Mouse (Mus musculus) adrenal gland, adult 18-20 months (tissue): ENCODE data around the gene Plekhg5. TPM values are rescaled to one million over a fixed set of nuclear protein-coding genes. Genes with fewer than 3 reads are reported as not detected.

Source experiments
- DNase-seq, 2 experiments: peaks; one replicate each; pipeline ENCODE4 v3.0.0; 2021 to 2022; ENCODE audit warnings: low spot score in 2 of 2
- total RNA-seq, 2 experiments: library from RNA; stranded (reverse); gene quantifications; 1 replicate in 1 of 2; 2 replicates in 1 of 2; pipeline ENCODE4 v1.2.3; 2021

Gene Plekhg5
- total RNA-seq, 2 experiments from 2014 or later: 7.3 to 12.0 TPM

DNA sequence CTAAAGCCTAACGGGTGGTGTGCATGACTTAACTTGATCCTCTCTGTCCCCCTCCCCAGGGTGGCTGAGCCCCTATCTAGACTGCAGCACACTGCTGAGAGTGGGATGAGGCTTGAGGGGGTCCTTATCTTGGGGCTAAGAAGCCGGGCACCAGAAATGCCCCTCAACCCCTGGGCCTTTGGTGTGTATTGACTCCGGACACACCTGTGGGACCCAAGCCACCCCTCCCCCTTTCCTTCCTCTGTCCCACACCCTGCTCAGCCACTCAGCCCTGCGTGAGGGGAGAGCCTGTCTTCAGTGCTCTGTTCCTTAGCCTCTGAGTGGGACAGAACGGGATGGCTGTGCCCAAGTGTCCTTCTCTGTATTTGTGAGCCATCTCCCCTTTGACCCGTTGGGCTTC is 24.6 kb downstream of the Plekhg5 start:
- DNase-seq: no peak

GRCm38 (mm10) chr4:152097911-152098799 is 25.9 kb downstream of the Plekhg5 start:
- no peak for DNase-seq

DNA sequence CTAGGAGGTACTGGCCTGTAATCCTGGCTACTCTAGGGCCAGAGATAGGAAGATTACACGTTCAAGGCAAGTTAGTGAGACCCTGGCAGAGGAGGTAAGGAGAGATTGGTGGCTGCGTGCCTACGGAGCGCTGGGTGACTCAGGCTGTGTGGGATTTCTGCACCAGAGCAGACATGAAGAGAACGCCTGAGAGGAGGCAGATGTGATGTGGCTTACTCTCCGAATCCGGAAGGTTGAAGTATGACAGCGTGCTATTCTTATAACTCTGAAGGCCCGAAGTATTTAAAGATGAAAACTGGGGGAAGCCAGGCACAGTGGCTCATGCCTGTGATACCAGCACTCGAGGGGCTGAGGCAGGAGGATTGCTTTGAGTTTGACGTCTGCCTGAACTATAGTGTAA is 28.2 kb downstream of the Plekhg5 start:
- no peak for DNase-seq

DNA sequence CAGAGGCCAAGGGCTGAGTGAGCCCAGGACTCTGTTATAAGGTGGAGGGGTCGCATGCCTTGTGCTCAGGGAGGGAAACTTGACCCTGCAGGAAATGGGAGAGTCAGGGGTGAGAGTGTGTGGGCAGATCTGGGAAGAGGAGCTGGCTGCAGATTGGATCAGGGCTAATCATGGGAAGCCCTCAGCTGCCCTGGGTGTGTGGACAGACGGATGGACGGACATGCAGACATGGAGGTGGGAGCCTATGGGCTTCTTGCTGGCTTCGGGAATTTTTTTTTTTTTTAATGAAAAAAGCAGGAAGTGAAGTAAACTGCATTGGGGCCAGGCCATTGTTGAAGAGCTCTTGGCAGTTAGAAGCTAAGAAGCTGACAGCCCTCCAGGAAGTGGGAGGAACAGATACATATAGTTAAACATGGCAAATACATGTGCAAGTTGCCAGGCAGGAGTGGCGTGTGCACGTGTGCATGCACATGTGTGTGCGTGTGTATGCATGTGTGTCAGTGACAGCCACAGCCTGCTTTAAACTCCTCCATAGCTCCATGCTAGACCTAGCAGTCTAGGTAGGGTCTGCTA is 28.9 kb downstream of the Plekhg5 start:
- DNase-seq: no peak

DNA sequence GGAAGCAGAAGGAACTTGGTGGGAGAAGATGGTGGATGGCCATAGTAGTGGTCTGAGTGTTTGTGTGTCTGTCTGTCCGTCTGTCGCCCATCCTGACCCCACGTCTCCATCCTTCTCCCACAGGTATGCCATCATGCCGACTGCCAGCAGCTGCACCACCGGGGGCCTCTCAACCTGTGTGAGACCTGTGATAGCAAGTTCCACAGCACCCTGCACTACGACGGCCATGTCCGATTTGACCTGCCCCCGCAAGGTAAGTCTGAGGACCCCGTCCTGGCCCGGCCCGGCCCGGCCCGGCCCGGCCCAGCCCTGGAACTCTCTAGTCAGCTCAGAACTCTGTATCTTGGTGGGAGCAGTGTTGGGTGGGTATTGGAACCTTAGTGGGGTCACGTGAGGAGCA is 29.6 kb downstream of the Plekhg5 start:
- DNase-seq: no peak

- DNase-seq: peak; percentile 71 to 72
These were observed 30.7 kb downstream of the Plekhg5 start for GRCm38 (mm10) chr4:152103025-152103424.

DNA sequence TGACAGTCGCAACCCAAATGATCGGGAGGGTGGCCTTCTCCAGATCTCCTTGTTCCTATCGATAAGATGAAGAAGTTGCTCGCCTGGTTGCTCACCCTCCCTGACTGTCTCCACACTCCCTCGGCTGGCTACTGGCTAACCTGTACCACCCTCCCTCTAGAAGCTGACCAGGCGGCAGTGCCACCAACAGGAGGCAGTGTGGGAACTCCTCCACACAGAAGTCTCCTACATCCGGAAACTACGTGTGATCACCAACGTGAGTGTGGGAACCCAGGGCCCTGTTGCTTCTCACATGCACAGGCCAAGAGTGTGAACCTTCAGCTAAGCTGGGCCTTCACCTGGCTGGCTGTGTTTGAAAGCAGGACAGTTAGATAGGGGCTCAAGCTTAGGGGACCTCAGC is 34.4 kb downstream of the Plekhg5 start:
- no peak for DNase-seq

- DNase-seq: peak in 1 of 2 experiments; percentile 26
These were observed 35.2 kb downstream of the Plekhg5 start for GRCm38 (mm10) chr4:152107493-152107892.

- peak; percentile 62 to 68 for DNase-seq
These were observed 35.7 kb downstream of the Plekhg5 start for GRCm38 (mm10) chr4:152107971-152108509.

GRCm38 (mm10) chr4:152108673-152109072 is 36.4 kb downstream of the Plekhg5 start:
- DNase-seq: no peak

- no peak for DNase-seq
These were observed 37.2 kb downstream of the Plekhg5 start for GRCm38 (mm10) chr4:152109509-152109908.

- DNase-seq: no peak
These were observed 38.4 kb downstream of the Plekhg5 start for GRCm38 (mm10) chr4:152110689-152111088.

GRCm38 (mm10) chr4:152112329-152112728 is 40.0 kb downstream of the Plekhg5 start:
- no peak for DNase-seq

- DNase-seq: no peak
These were observed 41.8 kb downstream of the Plekhg5 start for GRCm38 (mm10) chr4:152114080-152114479.

DNA sequence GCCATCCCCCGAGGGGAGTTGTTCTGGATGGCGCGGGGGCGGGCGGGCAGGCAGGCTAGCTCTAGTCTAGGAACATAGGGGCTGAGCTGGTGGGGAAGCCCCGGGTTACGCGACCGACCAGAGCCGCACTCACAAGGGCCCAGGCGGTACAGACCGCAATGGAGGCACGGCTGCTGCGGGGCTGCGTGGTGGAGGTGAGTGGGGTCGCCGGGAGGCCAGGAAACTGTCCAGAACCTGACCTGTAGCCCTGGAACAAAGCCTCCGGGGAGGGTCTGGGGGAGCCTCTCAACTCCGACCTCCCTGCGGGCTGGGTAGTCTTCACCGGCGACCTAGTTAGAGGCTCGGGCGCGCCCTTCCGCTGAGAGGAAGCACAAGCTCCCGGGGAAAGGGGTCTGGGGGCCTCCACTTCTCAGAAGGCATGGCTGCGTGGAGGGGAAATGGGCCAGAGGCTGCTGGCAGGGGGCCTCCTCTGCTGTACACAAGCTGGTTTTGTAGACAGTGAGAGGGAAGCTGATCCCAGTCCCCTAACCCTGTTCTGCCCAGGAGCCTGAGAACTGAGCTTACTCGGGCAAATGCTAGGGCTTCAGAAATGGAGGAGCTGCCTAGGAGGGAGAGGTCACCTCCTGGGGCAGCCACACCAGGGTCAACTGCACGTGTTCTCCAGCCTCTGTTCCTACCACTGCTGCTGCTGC is 43.8 kb downstream of the Plekhg5 start, which contains the start of gene Tnfrsf25:
TSS of gene Tnfrsf25 (plus strand) at position 14 of the 692 bp plus-strand sequence.
- DNase-seq: no peak

DNA sequence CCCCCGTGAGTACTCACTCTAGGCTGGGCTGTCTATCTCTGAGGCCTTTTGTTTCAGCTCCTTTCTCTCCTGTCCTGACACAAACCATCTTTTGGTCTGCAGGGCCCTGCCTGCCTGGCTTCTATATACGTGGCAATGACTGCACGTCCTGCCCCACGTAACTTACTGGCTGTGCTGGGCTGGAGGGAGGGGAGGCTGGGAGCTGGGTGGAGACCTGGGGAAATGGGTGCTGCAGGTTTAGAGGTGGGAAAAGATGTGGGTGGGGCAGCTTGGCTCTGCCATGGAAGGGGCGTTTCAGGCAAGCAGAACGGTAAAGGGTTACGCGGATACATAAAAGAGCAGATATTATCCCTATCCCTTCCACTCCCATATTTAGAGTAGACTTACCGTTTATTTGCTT is 45.2 kb downstream of the Plekhg5 start:
- DNase-seq: no peak

DNA sequence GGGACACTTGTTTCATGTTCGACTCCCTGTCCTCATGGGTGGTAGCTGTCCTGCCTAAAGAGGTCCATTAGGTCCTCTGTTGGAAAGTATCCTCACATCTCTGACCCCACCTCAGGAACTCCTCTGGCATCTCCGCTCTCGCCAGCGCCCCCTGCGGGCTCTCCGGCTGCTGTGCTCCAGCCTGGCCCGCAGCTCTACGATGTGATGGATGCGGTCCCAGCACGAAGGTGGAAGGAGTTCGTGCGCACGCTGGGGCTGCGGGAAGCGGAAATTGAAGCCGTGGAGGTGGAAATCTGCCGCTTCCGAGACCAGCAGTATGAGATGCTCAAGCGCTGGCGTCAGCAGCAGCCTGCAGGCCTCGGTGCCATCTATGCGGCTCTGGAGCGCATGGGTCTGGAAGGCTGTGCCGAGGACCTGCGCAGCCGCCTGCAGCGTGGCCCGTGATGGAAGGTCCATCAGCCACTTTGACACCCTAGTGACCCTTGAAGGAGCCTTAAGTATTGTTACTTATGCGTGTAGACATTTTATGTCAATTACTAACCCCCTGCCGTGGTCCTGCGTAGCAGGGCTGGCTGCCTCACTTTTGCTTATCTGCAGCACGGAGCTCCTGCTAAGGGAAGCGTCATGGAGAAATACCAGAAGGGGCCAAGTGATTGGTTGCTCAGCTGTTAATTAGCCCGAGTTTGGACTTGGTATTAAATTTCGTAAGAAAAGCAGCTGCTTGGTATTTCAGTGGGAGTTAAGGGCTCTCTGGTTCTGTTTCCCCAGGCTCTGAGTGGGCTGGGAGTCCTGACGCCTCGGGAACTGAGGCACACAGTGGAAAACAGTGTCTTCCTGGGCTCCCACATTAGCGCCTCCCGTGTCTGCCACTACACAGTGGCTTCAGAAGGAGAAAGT is 47.3 kb downstream of the Plekhg5 start:
- peak in 1 of 2 experiments; percentile 44 for DNase-seq

GRCm38 (mm10) chr4:152120311-152121182 is 48.2 kb downstream of the Plekhg5 start:
- DNase-seq: no peak

DNA sequence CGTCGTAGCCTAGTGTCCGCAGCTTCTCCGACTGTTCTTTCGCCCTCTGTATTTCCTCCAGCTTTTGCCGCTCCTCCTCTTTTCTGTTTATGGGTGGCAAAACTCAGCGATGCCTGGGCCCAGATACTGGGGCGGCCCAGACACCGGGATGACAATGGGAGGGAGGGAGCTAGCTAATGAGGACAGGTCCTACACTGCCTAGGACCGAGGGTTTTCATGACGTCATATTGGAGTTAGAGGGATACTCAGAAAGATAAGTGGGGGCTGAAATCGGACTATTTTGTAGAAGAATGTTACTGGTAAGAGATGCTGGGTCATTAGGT is 48.8 kb downstream of the Plekhg5 start:
- DNase-seq: no peak
